Mouse (Mus musculus): Measurements from ENCODE around the gene Krt25. TPM values are rescaled to one million over a fixed set of nuclear protein-coding genes. Genes with fewer than 3 reads are reported as not detected.

The Krt25 gene
- total and polyA plus RNA-seq, 3 experiments: 0.17 to 1.0 (median 0.69) TPM

GRCm38 (mm10) chr11:99319127-99319526, 3.6 kb downstream of the Krt25 start:
- TF ChIP-seq EP300 (IDR thresholded peaks at IDR 0.05; ENCODE audit: low read length): no peak
- no peak for TF ChIP-seq MEF2A (IDR thresholded peaks at IDR 0.05; ENCODE audit: borderline replicate concordance, low read depth, low read length)
- TF ChIP-seq JUND (conservative IDR thresholded peaks at IDR 0.05; ENCODE audit: low read depth, low read length): no peak
- no peak for TF ChIP-seq JUN (IDR thresholded peaks at IDR 0.05; ENCODE audit: insufficient read depth, low read depth, low read length)
- no peak for TF ChIP-seq PAX5 (IDR thresholded peaks at IDR 0.05; ENCODE audit: low read length)
- no peak for TF ChIP-seq HCFC1 (IDR thresholded peaks at IDR 0.05; ENCODE audit: low read depth, low read length)
- no peak for TF ChIP-seq MAZ (IDR thresholded peaks at IDR 0.05; ENCODE audit: low read depth, low read length)
- no peak for TF ChIP-seq POLR2A (IDR thresholded peaks at IDR 0.05; ENCODE audit: low read depth, low read length)
- TF ChIP-seq CTCF (conservative IDR thresholded peaks at IDR 0.05 in 1 of 2, IDR thresholded peaks at IDR 0.05 in 1 of 2; ENCODE audit: low read depth in 2 of 2, low read length in 2 of 2): no peak
- TF ChIP-seq SMC3 (IDR thresholded peaks at IDR 0.05; ENCODE audit: low read depth, low read length): no peak
- TF ChIP-seq GABPA (IDR thresholded peaks at IDR 0.05; ENCODE audit: insufficient replicate concordance, low read depth, low read length): no peak
- no peak for TF ChIP-seq RCOR1 (conservative IDR thresholded peaks at IDR 0.05; ENCODE audit: low read depth, low read length)
- TF ChIP-seq TBP (conservative IDR thresholded peaks at IDR 0.05; ENCODE audit: low read depth, low read length): no peak
- Histone ChIP-seq H3K27me3 (replicated peaks) (peaks cover 35% of the 10 kb centered on the region), H3K9me3 (replicated peaks; ENCODE audit: low read length) (no peaks in the 10 kb centered on the region), H3K36me3 (replicated peaks in 1 of 2; ENCODE audit: control insufficient read depth in 1 of 2, insufficient read depth in 1 of 2, low read length in 1 of 2) (no peaks in the 10 kb centered on the region), H3K4me2 (ENCODE audit: insufficient read depth, low read depth, poor library complexity, severe bottlenecking) (no peak overlapping the region), H3K4me1 (ENCODE audit: control insufficient read depth in 1 of 2, insufficient read depth in 2 of 2) (peaks cover 5 to 13% of the 10 kb centered on the region in 2 experiments), H3K9ac (ENCODE audit: insufficient read depth, low read depth) (no peak overlapping the region), H3K27ac (ENCODE audit: insufficient read depth, low read depth) (no peak overlapping the region), H3K79me2 (replicated peaks; ENCODE audit: control insufficient read depth, extremely low read depth, insufficient read depth, poor library complexity, severe bottlenecking) (no peaks in the 10 kb centered on the region), H3K4me3 (replicated peaks in 1 of 3; ENCODE audit: low read depth in 2 of 3, low read length in 2 of 3, poor library complexity in 1 of 3) (no peak overlapping the region)
- DNase-seq (ENCODE audit: extremely low read depth): no peak
- dilution Hi-C loops (cut with MboI; ENCODE audit: extremely low pct_ligation_motif_present, extremely low pct_unique_long_range_greater_than_20kb, low sequenced_read_pairs) (no loop called here), in situ Hi-C loops (cut with MboI; ENCODE audit: low pct_ligation_motif_present, low pct_unique_long_range_greater_than_20kb, low sequenced_read_pairs) (loop anchor here (5.0 kb wide), 1 partner anchor 33 kb away; the partner anchor contains the start of gene Krt27)

DNA sequence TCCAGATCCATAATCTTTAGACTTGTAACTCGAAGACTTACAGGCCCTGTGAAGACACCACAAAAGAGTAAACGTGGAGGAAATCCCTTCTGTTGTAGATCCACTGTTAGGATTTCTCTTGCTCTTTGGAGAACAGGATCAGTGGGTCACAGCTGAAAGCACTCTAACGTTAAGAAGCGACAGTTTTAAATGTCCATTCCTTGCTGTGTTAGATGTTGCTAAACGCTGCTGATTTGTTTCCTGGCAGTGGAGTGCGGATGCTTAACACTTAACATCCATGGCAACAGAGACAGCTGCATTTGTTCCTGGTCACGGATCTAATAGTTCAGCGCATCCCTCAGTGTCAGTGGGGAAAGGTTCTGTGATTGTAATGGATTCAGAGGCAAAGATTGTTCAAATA, 6.2 kb downstream of the Krt25 start:
- Histone ChIP-seq H3K4me3 (replicated peaks in 1 of 3; ENCODE audit: low read depth in 2 of 3, low read length in 2 of 3, poor library complexity in 1 of 3) (no peak overlapping the region), H3K27ac (ENCODE audit: insufficient read depth, low read depth) (no peak overlapping the region), H3K4me1 (ENCODE audit: control insufficient read depth in 1 of 2, insufficient read depth in 2 of 2) (peaks cover 2 to 9% of the 10 kb centered on the region in 2 experiments; a peak in 2 of 4 replicates), H3K9me3 (replicated peaks; ENCODE audit: low read length) (no peaks in the 10 kb centered on the region), H3K4me2 (ENCODE audit: insufficient read depth, low read depth, poor library complexity, severe bottlenecking) (no peak overlapping the region), H3K79me2 (replicated peaks; ENCODE audit: control insufficient read depth, extremely low read depth, insufficient read depth, poor library complexity, severe bottlenecking) (no peaks in the 10 kb centered on the region), H3K36me3 (replicated peaks in 1 of 2; ENCODE audit: control insufficient read depth in 1 of 2, insufficient read depth in 1 of 2, low read length in 1 of 2) (no peaks in the 10 kb centered on the region), H3K27me3 (replicated peaks) (peaks cover 47% of the 10 kb centered on the region), H3K9ac (ENCODE audit: insufficient read depth, low read depth) (no peak overlapping the region)
- dilution Hi-C loops (cut with MboI; ENCODE audit: extremely low pct_ligation_motif_present, extremely low pct_unique_long_range_greater_than_20kb, low sequenced_read_pairs): no loop called here
- no peak for TF ChIP-seq SIN3A (IDR thresholded peaks at IDR 0.05; ENCODE audit: low read length)
- TF ChIP-seq MAZ (IDR thresholded peaks at IDR 0.05; ENCODE audit: low read depth, low read length): no peak
- TF ChIP-seq TBP (conservative IDR thresholded peaks at IDR 0.05; ENCODE audit: low read depth, low read length): no peak
- TF ChIP-seq JUND (conservative IDR thresholded peaks at IDR 0.05; ENCODE audit: low read depth, low read length): no peak
- TF ChIP-seq POLR2A (IDR thresholded peaks at IDR 0.05; ENCODE audit: low read depth, low read length): no peak
- TF ChIP-seq IRF4 (IDR thresholded peaks at IDR 0.05; ENCODE audit: low read depth, low read length): no peak
- no peak for TF ChIP-seq MEF2A (IDR thresholded peaks at IDR 0.05; ENCODE audit: borderline replicate concordance, low read depth, low read length)
- TF ChIP-seq ETS1 (conservative IDR thresholded peaks at IDR 0.05; ENCODE audit: low read depth, low read length): no peak
- no peak for TF ChIP-seq SMC3 (IDR thresholded peaks at IDR 0.05; ENCODE audit: low read depth, low read length)
- TF ChIP-seq USF1 (IDR thresholded peaks at IDR 0.05; ENCODE audit: low read depth, low read length): no peak
- TF ChIP-seq UBTF (IDR thresholded peaks at IDR 0.05; ENCODE audit: low read depth, low read length): no peak
- TF ChIP-seq PAX5 (IDR thresholded peaks at IDR 0.05; ENCODE audit: low read length): no peak
- TF ChIP-seq USF2 (conservative IDR thresholded peaks at IDR 0.05; ENCODE audit: low read depth, low read length): no peak
- no peak for TF ChIP-seq MAX (IDR thresholded peaks at IDR 0.05; ENCODE audit: low read length)
- no peak for TF ChIP-seq NELFE (IDR thresholded peaks at IDR 0.05; ENCODE audit: low read depth, low read length)
- in situ Hi-C loops (cut with MboI; ENCODE audit: low pct_ligation_motif_present, low pct_unique_long_range_greater_than_20kb, low sequenced_read_pairs): loop anchor here (5.0 kb wide), 1 partner anchor 36 kb away; the partner anchor contains the start of gene Krt27
- no peak for DNase-seq (ENCODE audit: extremely low read depth)

Measured in CH12.LX (cell line).